Mouse (Mus musculus): ENCODE measurements around the gene Txn2. TPM values are rescaled to one million over a fixed set of nuclear protein-coding genes. Genes with fewer than 3 reads are reported as not detected.
"Not testable (repeated sequence)": the region's sequence is repeated elsewhere in the genome, so short reads cannot be mapped to it uniquely, and the experiment has no call there.

Gene Txn2
- polyA plus RNA-seq, 1 experiment from 2014 or later: 239 TPM

DNA sequence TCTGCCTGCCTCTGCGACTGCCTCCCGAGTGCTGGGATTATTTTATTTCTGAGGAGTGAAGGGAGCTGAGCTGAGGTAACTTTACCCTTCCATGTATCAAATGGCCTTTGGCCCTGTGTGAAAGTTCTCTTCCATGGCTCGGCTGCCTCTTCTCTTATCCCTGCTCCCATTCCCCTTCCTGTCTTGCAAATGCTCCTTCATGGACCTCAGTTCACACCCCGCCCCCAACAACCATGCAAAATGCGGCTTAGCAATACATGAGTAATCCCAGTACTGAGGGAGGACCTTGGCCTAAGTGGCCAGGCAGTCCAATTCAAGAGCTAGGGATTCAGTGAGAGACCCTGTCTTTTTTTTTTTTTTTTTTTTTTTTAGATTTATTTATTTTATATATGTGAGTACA, 60.5 kb downstream of the Txn2 start:
- Histone ChIP-seq H3K36me3 (replicated peaks; ENCODE audit: control insufficient read depth, insufficient read depth, low read depth, low read length) (no peaks in the 10 kb centered on the region), H3K4me2 (ENCODE audit: low read depth, low read length) (no peak overlapping the region), H3K9me3 (replicated peaks; ENCODE audit: control insufficient read depth, low read length) (no peaks in the 10 kb centered on the region), H3K27ac (replicated peaks; ENCODE audit: low read depth, low read length) (no peak overlapping the region), H3K4me1 (ENCODE audit: control insufficient read depth, insufficient read depth, low read length) (no peaks in the 10 kb centered on the region), H3K27me3 (ENCODE audit: control insufficient read depth, insufficient read depth, low read length) (no peaks in the 10 kb centered on the region), H3K9ac (replicated peaks; ENCODE audit: low read length) (no peak overlapping the region), H3K4me3 (ENCODE audit: low read depth, low read length) (no peak overlapping the region)
- WGBS: 87% methylated on average over 5 of the region's 5 CpGs
- DNase-seq (ENCODE audit: low spot score): no peak
- ATAC-seq (replicated peaks; ENCODE audit: insufficient number of reproducible peaks, low FRiP score, low TSS enrichment, low read depth): no peak

DNA sequence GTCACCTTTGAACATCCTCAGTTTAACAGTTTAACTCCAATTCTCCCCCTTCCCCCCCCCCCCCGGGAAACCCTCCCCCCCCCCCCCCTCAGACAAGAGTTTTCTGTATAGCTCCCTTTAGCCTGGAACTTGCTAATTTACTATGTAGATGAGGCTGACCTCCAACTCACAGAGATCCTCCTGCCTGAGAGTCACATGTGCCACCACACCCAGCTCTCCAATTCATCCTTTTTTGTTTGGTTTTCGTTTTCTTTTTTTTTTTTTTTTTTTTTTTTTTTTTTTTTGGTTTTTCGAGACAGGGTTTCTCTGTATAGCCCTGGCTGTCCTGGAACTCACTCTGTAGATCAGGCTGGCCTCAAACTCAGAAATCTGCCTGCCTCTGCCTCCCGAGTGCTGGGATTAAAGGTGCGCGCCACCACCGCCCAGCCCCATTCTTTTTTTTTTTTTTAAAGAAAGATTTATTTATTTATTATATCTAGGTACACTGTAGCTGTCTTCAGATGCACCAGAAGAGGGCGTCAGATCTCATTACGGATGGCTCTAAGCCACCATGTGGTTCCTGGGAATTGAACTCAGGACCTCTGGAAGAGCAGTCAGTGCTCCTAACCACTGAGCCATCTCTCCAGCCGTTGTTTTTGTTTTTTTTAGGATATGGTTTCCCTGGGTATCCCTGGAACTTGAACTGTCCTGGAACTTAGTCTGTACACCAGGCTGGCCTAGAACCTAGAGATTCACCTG, 61.4 kb downstream of the Txn2 start:
- WGBS: 77% methylated on average over 9 of the region's 10 CpGs
- H3K4me3 ChIP-seq (ENCODE audit: low read depth, low read length): not testable (repeated sequence)

DNA sequence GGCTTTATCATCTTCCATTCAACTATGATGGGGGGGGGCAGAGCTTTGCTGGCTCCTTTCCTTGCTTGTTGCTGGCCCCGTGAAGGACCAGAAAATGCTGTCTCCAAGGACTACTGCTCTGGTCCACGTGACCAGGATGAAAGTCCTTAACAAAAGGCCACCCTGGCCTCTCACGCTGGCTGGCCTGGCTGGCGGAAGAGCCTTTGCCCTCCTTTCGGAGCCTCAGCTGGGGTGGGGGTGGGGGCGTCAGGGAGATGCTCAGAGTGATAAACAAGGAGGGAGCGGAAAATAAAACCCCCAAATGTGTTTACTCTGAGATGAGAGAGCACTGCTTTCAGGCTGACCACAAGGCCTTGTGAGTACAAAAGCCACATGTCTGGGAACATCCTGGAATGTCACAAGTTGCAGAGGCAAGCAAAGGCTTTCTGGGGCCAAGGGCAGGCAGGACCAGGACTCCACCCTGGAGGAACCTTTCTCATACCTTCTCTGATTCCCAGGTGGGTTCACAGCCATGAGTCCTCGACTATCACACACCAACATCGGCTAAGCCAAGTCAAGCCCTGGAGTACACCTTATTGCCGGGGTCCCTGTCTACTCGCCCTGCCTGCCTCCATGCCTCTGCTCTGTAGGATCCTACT, 62.1 kb downstream of the Txn2 start:
- H3K9ac ChIP-seq (replicated peaks; ENCODE audit: low read length): no peak overlapping the region
- H3K27ac ChIP-seq (replicated peaks; ENCODE audit: low read depth, low read length): no peak overlapping the region
- H3K4me1 ChIP-seq (ENCODE audit: control insufficient read depth, insufficient read depth, low read length): no peaks in the 10 kb centered on the region
- no peak overlapping the region for H3K4me2 ChIP-seq (ENCODE audit: low read depth, low read length)
- H3K4me3 ChIP-seq (ENCODE audit: low read depth, low read length): no peak overlapping the region
- no peaks in the 10 kb centered on the region for H3K36me3 ChIP-seq (replicated peaks; ENCODE audit: control insufficient read depth, insufficient read depth, low read depth, low read length)
- DNase-seq (ENCODE audit: low spot score) (no peak), ATAC-seq (replicated peaks; ENCODE audit: insufficient number of reproducible peaks, low FRiP score, low TSS enrichment, low read depth) (no peak)
- no peaks in the 10 kb centered on the region for H3K9me3 ChIP-seq (replicated peaks; ENCODE audit: control insufficient read depth, low read length)
- WGBS: 47% methylated on average over 11 of the region's 11 CpGs
- H3K27me3 ChIP-seq (ENCODE audit: control insufficient read depth, insufficient read depth, low read length): no peaks in the 10 kb centered on the region

More for the DNA sequence above, 61.4 kb downstream of the Txn2 start:
- not testable (repeated sequence) for DNase-seq (ENCODE audit: low spot score); H3K9me3 ChIP-seq (replicated peaks; ENCODE audit: control insufficient read depth, low read length); H3K27me3 ChIP-seq (ENCODE audit: control insufficient read depth, insufficient read depth, low read length); ATAC-seq (replicated peaks; ENCODE audit: insufficient number of reproducible peaks, low FRiP score, low TSS enrichment, low read depth); H3K9ac ChIP-seq (replicated peaks; ENCODE audit: low read length); H3K36me3 ChIP-seq (replicated peaks; ENCODE audit: control insufficient read depth, insufficient read depth, low read depth, low read length); H3K27ac ChIP-seq (replicated peaks; ENCODE audit: low read depth, low read length); H3K4me2 ChIP-seq (ENCODE audit: low read depth, low read length); H3K4me1 ChIP-seq (ENCODE audit: control insufficient read depth, insufficient read depth, low read length)

Other genes with a start within 250 kb of the Txn2 start
- not detected in 2 replicates for gene Apol7e, start 230.1 kb downstream of the Txn2 start, polyA plus RNA-seq (2014; fragmentation: Nextera tagmentation; extraction: Ambion mirVana)
- not detected in 2 replicates for gene Apol9b, start 200.0 kb downstream of the Txn2 start, polyA plus RNA-seq (2014; fragmentation: Nextera tagmentation; extraction: Ambion mirVana)
- 0.29 TPM in 1 of 2 replicates, not detected in the other for gene Apol8, start 172.0 kb downstream of the Txn2 start, polyA plus RNA-seq (2014; fragmentation: Nextera tagmentation; extraction: Ambion mirVana)
- 23.4 and 25.1 TPM in 2 replicates for gene Myh9, start 86.8 kb downstream of the Txn2 start, polyA plus RNA-seq (2014; fragmentation: Nextera tagmentation; extraction: Ambion mirVana)
- gene Foxred2, start 27.7 kb upstream of the Txn2 start, polyA plus RNA-seq (2014; fragmentation: Nextera tagmentation; extraction: Ambion mirVana): 4.9 and 8.4 TPM in 2 replicates
- gene Eif3d, start 41.8 kb upstream of the Txn2 start, polyA plus RNA-seq (2014; fragmentation: Nextera tagmentation; extraction: Ambion mirVana): 246 and 247 TPM in 2 replicates
- 0.18 and 0.25 TPM in 2 replicates for gene Cacng2, start 191.0 kb upstream of the Txn2 start, polyA plus RNA-seq (2014; fragmentation: Nextera tagmentation; extraction: Ambion mirVana)
- 111 and 115 TPM in 2 replicates for gene Ift27, start 245.1 kb upstream of the Txn2 start, polyA plus RNA-seq (2014; fragmentation: Nextera tagmentation; extraction: Ambion mirVana)